Mouse (Mus musculus) ES-E14 (cell line): ENCODE results near the gene Tkt.

Experiments
- CHD2 ChIP-seq: IDR thresholded peaks from 2 replicates; pipeline ENCODE4 v1.6.1; 2014; ENCODE audit warnings: mild to moderate bottlenecking, low read depth, low read length, inconsistent platforms
- ZNF384 ChIP-seq: IDR thresholded peaks from 2 replicates; pipeline ENCODE4 v1.6.1; 2012; ENCODE audit warnings: low read depth, low read length, inconsistent platforms

DNA sequence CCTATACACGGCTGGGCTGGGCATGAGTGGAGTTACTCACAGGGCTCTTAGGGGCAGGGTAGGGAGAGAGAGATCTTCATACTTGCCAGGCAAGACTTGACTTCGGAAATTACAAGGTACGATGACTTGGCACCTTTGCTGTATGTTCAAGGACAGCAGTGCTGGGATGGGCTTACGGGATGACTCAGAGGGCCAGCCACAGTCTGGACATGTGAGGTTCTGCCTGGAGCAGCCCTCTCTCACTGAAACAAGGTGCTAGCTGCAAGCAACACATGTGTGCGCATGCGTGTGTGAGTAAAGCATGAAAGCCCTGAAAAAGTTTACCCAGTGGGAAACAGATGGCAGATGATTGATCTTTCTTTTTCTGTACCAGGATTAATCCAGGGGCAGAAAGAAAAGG is 16.3 kb upstream of the Tkt start:
- TF ChIP-seq ZNF384 (no peak), CHD2 (no peak)
